Mouse (Mus musculus) heart, postnatal 25 days (tissue): Measurements from ENCODE around the gene Lect2. TPM values are rescaled to one million over a fixed set of nuclear protein-coding genes. Genes with fewer than 3 reads are reported as not detected.

ENCODE experiments used
- DNase-seq: peaks from one replicate; pipeline ENCODE4 v3.0.0; 2022; ENCODE audit warnings: low spot score
- intact Hi-C: fragments of 180-260 bp; cut with DNase I; formaldehyde crosslinking; loops from one replicate; pipeline ENCODE4 v1.15.1; 2025
- total RNA-seq, 2 experiments: library from RNA; stranded (reverse); gene quantifications; 2 replicates each; pipeline ENCODE4 v1.2.3; 2021

Gene Lect2
- total RNA-seq, 2 experiments from 2014 or later, result not detected

DNA sequence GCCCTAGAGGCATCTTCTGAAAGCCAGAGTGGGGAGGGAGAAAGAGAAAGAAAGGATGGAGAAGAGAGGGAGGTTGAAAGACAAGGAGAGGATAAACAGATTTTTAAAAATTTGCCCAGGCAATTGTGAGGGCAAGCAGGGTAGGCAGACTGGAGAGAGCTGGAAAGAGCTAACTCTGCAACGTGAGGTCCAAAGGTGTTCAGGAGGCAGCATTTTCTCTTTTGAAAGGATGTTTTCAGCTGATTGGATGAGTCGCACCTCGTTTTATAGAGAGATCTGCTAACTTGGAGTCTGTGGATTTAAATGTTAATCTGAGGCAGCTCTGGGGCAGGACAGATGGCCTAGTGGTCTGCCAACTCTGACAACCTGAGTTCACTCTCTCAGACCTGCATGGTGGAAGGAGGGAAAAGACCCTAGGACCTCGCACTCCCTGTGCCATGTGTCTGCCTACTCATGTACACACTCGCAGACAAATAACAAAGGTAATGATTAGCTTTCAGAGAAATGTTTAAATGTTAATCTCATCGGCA lies 11.6 kb upstream of the Lect2 start:
- no peak for DNase-seq
- intact Hi-C loops, result loop anchor here (1.0 to 5.0 kb wide), 2 partner anchors 81 to 177 kb away; no protein-coding TSS in a partner anchor

DNA sequence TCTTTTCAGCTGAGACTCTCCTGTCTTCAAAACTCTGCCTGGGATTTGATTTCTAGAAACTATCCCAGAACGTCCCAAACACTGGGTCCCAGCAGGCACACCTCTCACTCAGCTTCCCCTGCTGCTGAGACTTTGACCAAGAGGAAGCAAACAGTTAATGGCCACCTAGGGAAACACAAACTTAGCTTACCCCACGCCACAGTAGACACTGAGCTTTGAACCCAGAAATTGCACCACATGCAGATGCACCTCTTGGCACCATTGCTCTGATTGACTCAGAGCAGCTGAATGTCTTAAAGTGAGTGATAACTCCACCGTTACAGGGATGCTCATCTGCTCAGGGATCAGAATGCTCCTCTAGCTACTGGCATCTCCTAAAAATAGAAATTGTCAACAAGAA lies 10.5 kb upstream of the Lect2 start:
- intact Hi-C loops, result loop anchor here (5.0 kb wide), 1 partner anchor 178 kb away; no protein-coding TSS in a partner anchor
- no peak for DNase-seq

DNA sequence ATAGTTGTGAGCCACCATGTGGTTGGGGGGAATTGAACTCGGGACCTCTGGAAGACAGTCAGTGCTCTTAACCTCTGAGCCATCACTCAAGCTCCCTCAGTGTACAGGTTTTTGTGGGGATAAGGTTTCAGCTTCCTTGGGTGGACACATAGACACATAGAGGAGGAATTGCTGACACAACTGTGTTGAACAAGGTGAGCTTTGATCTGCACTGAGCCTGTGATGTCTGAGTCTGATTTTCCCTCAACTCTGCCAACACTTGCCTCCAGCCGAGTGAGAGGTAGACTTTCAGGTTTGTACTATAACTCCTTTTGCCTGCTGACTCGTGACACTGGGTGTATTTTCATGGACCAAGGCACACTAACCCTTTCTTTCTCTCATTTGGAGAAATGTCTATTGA lies 8.4 kb upstream of the Lect2 start:
- DNase-seq, result no peak
- intact Hi-C loops, result loop anchor here (2.0 to 5.0 kb wide), 2 partner anchors 181 to 202 kb away; no protein-coding TSS in a partner anchor

DNA sequence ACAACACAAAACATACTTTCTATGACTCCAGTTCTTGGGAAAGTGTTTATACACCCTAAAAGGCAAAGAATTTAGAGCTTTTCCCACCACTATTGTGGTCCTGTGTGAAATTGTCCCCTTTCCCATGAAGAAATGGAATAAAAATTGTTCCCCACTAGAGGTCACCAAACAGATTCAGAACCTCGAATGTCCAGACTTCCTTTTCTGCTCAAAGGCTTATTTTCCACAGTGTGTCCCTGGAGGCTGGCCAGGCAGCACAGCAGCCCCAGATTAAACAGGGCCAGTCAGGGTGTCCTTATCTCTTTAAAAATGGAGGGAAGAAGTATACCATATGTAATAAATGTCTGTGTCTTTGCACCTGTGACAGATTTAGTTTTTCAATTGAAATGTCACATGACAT lies 7.7 kb upstream of the Lect2 start:
- intact Hi-C loops, result loop anchor here (2.0 to 5.0 kb wide), 2 partner anchors 181 to 203 kb away; no protein-coding TSS in a partner anchor
- DNase-seq, result peak; percentile 22

DNA sequence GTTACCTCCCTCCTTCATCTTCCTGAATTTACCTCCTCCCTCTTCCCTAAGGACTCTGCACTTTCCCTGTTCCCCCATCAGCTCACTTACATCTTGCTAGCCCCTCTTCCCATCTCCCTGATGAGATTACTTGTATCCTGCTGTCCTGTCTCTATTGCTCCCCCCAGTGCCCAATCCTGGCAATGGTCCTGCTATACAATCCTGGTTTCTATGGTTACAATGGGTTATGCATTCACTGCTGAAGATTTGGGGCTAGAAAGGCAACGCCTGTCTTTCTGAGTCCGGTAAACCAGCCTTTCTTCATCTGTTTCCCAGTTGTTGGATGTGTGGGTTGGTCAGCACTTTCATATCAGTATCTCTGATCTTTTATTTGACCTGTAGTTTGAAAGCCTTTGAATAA lies 6.1 kb upstream of the Lect2 start:
- intact Hi-C loops, result loop anchor here (5.0 kb wide), 1 partner anchor 77 kb away; no protein-coding TSS in a partner anchor
- no peak for DNase-seq

DNA sequence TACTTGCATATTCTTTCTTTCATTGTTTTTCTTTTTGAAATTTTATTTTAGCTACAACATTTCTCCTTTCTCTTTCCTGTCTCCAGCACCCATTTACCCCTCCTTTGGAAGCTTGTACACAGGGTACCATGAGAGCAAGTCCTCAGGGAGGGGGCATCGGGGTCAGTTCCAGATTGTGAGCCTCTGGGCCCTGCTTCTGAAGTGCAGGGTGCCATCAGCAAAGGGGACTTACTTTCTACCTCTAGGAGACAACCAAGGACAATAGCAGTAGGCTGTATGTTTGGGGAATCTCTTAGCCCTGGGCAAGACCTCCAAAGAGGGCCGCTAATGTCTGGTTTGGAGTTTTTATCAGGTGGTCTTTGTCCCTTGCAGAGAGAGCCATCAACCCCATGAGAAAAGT lies 5.6 kb upstream of the Lect2 start:
- intact Hi-C loops, result loop anchor here (5.0 kb wide), 1 partner anchor 77 kb away; no protein-coding TSS in a partner anchor
- DNase-seq, result no peak

DNA sequence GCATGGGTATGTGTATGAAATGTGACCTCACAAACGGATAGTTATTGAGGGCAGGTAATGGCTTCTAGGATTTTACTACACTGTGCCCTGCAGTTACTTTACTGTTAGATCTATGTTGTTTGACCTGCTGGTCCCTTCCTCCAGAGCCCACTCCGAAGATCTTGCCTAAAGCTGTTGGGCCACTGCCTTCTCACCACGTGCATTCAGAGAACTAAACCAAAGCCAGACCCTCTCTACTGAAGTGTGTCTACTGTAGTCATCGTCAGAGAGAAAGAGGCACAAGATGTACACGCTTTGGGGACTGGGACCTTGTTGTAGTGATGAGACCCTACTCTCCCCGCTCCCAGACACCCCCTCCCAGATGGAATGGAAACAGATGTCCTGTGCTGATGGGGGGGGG lies 3.4 kb upstream of the Lect2 start:
- no peak for DNase-seq
- intact Hi-C loops, result loop anchor here (5.0 kb wide), 1 partner anchor 74 kb away; no protein-coding TSS in a partner anchor

DNA sequence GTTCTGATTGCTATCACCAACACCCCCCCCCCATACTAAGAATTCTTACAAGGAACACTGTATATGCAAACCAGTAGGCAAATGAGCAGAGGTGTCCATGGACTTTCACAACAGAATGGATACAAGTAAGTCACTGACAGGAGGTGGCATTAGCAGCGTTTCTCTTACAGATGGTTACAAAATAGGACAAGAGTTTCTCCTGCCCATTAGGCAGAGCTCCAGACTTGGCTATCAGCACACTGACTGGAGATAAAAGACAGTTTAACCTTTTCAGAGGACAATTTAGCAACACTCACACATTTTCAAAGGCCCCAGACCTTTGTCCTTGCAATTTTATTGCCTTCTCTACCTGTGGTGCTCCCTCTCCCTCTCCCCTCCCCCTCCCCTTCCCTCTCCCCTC lies 2.3 kb upstream of the Lect2 start:
- DNase-seq, result no peak
- intact Hi-C loops, result loop anchor here (5.0 kb wide), 1 partner anchor 73 kb away; no protein-coding TSS in a partner anchor

DNA sequence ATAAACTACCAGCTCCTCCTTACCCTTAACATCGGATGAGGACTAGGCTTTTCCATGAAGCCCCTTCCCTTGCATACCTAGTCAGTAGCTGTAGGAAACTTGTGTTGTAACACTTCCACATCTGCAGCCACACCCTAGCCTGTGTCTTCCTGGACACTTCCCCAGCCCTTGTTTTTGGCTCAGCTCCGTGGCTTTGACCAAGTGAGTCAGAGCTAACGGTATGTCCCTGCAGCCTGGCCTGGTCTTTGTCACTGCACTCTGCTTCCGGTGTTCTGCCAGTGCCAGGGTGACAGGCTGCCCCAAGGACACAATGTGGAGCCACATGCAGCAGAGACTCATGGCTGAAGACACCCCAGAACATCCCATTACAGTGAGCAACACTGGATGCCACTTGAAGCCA lies 1.1 kb upstream of the Lect2 start:
- peak; percentile 61 for DNase-seq
- intact Hi-C loops, result no loop called here

DNA sequence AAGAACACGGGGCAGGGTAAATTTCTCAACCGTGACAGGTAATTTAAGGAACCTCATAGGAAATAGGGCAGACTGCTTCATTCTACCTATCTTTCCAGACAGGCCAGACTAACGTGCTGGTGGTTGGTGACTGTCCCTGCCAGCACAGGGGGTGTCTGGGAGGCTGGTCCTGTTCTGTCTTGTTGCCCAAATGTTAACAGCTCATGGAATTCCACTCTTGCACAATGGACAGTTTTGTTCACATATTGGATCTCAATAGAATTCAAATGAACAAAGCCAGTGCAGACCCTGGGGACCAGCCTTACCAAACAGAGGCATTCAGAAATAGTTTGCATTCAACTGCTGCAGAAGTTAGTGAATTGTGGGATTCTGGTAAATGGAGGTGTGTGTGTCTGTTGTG lies 3.3 kb downstream of the Lect2 start:
- DNase-seq, result no peak

DNA sequence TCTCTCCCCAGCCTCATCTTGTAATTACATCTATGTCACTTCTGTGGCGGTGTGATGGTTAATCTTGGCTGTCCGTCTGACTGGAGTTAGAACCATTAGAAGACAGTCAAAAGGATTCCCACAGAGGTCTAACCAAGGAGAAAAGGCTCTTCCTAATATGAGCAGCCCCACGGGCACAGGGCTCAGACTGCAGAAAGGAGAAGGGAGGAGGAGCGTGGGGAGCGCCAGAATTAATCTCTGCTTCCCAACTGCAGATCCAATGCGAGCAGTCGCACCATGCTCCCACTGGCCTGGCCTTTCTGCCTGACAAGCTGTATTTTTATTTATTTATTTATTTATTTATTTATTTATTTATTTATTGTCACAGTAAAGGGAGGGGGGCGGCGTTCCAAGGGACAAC lies 4.5 kb downstream of the Lect2 start:
- intact Hi-C loops, result no loop called here
- no peak for DNase-seq

More for the DNA sequence above, 3.3 kb downstream of the Lect2 start:
- intact Hi-C loops, result no loop called here

DNA sequence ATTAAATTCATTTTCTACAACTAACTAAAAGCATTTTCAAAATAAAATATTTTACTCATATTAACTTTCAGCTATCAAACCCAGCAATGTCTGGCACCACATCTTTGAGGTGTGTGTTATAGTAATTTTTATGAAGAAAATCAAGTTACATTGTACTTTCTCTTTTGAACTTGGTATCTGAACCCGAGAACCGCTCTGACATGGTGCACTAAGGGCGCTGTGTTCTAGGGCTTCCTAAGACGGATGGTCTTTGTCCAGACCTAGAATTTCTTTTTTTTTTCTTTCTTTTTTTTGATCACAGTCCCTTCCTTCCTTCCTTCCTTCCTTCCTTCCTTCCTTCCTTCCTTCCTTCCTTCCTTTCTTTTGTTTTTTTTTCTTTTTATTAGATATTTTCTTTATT lies 8.5 kb downstream of the Lect2 start:
- intact Hi-C loops, result no loop called here
- DNase-seq, result no peak

DNA sequence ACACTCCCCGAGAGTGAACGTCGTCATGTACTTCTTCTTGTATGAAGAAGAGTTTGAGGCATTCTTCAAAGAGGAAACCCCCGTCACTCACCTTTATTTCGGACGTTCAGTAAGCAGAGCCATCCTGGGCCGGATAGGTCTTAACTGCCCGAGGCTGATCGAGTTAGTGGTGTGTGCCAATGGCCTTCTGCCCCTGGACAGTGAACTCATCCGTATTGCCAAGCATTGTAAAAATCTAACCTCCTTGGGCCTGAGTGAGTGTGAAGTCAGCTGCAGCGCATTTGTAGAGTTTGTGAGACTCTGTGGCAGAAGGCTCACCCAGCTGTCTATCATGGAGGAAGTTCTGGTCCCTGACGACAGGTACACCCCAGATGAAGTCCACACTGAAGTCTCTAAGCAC lies 11.3 kb downstream of the Lect2 start:
- intact Hi-C loops, result no loop called here

DNA sequence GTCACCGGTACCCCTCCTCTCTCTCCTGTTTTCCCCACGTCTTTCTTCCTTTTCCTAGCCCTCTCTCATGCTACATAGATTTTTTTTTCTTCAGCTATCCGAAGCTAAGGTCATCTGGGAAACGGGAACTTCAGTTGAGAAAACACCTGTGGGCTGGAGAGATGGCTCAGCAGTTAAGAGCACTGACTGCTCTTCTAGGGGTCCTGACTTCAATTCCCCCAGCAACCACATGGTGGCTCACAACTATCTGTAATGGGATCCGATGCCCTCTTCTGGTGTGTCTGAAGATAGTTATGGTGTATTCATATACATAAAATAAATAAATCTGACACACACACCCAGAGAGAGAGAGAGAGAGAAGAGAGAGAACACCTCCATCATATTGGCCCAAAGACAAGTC lies 12.7 kb downstream of the Lect2 start:
- intact Hi-C loops, result no loop called here
- no peak for DNase-seq

More for the DNA sequence above, 11.3 kb downstream of the Lect2 start:
- DNase-seq, result no peak

DNA sequence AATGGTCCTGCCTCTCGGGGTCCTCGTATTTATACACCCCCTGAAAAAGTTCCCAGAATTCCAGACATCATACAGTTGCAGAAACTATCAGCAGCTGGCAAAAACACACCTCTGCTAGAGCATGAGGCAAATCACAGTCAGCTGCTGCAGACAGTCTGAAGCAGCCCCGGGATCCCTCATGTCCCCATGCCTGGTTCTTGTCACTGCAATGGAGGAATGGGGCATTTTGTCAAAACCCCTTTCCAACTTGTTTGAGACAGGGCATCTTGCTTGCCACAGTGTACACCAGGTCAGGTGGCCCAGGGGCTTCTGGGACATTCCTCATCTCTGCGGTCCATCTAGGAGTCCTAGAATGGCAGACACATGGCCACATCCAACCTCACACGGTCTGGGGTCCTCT lies 13.4 kb downstream of the Lect2 start:
- no peak for DNase-seq
- intact Hi-C loops, result no loop called here

DNA sequence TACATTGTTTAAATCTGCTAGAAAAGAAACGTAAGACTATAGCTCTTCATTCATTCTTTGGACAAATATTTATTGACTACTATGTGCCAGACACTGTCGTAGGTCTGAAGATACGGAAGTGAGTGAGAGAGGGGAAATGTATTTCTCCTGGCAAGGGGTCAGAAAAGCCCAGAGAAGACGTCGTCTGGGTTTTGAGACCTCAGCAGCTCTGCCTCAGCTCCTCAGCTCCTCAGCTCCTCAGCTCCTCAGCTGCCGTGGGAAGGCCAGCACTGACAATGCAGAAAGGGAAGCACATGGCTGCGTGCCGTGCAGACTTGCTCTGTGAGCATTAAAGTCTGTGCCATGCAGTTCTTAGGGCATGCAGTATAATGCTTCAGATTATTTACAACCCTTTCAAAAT lies 18.6 kb downstream of the Lect2 start:
- intact Hi-C loops, result no loop called here
- DNase-seq, result no peak

DNA sequence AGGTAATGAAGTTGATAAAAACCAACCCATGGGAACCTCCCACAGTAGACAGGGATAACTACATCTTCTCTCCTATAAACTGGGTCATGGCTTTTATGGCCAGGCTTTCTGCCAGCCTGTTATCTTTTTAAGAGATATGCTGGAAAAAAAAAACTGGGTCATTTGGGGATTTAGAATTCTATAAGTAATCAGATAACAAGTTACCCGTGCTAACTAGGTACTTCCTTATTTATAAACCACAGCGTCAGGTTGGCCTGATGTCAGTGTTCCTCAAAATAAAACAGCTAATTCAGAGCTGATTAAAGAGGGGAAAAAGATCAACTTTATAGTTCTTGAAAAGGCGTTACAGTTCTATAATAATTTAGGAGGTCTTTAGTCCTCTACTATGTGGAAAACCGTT lies 19.3 kb downstream of the Lect2 start:
- intact Hi-C loops, result no loop called here
- no peak for DNase-seq

DNA sequence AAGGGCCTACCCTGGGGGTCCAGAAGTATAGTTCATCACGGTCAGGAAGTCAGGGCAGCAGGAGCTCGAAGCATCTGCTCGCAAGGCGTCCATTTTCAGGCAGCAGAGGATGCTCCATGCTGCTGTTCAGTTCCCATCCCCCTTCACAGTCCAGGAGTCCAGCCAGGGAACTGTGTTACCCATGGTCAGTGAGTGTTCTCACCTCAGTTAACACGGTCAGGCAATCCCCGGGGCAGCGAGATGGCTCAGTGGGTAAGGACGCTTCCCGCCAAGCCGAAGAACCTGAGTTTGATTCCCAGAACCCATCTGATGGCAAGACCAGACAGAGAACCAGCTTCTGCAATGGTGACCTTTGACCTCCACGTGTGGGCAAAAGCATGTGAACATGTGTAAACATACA lies 20.0 kb downstream of the Lect2 start:
- intact Hi-C loops, result no loop called here

DNA sequence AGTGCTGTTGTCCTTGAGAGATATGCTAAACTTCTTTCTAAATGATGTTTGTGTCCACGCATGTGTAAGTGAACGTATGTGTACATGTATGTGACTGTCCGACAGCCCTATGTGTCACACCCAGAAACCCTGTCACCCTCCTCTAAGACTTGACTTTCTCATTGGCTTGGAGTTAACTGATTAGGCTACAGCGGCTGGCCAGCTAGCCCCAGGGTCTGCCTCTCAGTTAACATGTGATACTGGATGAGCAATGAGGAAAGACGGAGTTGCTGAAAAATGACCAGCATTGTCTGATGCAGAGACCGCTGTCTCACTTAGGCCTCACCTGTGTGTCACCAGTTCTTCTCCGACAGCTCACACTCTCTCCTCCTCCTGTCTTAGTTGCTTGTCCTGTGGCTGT lies 20.5 kb downstream of the Lect2 start:
- no peak for DNase-seq
- intact Hi-C loops, result no loop called here

More for the DNA sequence above, 20.0 kb downstream of the Lect2 start:
- DNase-seq, result no peak

DNA sequence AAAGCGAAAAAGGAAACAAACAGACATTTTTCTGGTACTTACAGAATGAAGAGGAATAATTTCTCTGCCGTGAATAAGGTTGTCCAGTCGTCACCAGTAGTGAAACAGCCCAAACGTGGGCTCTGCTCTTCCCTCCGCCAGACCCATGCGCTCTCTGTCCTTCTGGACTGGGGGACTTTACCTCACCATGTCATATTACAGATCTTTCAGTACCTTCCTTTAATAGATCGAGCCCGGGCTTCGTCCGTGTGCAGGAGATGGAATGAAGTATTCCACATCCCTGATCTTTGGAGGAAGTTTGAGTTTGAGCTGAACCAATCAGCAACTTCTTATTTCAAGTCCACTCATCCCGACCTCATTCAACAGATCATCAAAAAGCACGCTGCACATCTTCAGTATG lies 21.4 kb downstream of the Lect2 start:
- DNase-seq, result no peak
- intact Hi-C loops, result no loop called here

DNA sequence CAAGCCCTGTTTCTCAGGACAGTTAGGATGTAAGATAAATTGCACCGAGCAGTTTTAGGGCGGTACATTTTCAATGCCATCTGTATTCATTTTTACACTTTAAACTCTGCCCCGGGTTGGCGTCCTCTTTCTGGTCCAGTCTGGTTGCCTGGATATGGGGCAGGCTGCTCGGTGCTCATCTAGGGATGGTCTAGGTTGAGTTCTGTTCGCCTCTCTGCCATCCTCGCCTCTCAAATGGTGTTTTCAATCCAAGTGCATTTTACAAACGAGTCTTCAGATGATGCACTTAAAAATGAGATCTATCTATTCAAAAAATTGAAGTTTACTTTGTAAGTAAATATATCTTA lies 25.5 kb downstream of the Lect2 start:
- no peak for DNase-seq
- intact Hi-C loops, result no loop called here

DNA sequence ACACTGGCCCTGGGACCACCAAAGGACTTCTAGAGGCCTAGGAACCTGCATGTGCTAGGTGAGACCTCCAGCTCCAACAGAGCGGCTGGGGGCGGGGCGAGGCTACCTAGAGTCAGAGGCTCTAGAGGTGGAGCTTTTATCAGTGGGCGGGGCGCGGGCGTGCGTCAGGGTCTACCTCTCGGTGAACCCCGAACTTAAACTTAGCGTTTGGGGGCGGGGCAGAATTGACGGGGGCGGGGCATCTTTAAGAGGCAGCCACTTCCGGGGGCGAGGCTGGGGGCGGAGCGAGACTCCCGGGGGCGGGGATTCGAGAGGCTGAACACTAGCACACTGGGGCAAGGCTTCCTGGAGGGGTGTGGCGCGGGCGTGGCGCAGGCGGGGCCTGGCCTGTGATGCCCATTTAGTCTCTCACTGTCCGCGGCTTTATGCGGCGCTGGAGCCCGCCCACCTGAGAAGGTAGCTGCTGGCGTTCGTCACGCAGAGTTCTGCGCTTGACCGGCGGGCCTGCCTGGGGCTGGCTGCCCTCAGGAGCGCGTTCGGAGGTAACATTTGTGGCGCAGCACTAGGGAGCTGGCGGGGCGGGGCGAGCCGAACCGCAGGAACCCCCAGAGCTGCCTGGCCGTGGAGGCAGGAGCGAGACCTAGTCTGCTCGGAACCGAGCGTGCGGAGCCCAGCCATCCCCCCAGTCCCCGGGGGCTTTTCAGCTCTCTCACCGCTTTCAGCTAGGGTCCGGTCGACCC lies 26.1 kb downstream of the Lect2 start, which contains the start of gene Fbxl21:
Gene Fbxl21 (plus strand): TSS at position 392 of the 740 bp plus-strand sequence.
- intact Hi-C loops, result no loop called here

More for the DNA sequence above, 26.1 kb downstream of the Lect2 start, which contains the start of gene Fbxl21:
- DNase-seq, result peak; percentile 78
